Mouse (Mus musculus) testis, adult 2 months (tissue): Measurements from ENCODE around the gene Fsd1l.

Experiments
- CTCF ChIP-seq: fragments of 200-500 bp; IDR thresholded peaks from 2 replicates; pipeline ENCODE4 v1.5.1; 2012; ENCODE audit warnings: low read depth, mild to moderate bottlenecking, inconsistent platforms, low read length, moderate library complexity; ENCODE audit not compliant: control insufficient read depth, insufficient read depth, insufficient replicate concordance
- POLR2A ChIP-seq: fragments of 200-500 bp; IDR thresholded peaks from 2 replicates; pipeline ENCODE4 v1.6.1; 2012; ENCODE audit warnings: low read depth, mild to moderate bottlenecking, inconsistent platforms, low read length, moderate library complexity; ENCODE audit not compliant: control insufficient read depth

- TF ChIP-seq CTCF (no peak), POLR2A (no peak)
Measured at GRCm38 (mm10) chr4:53637269-53637909, 6.1 kb downstream of the Fsd1l start.
